Mouse (Mus musculus): ENCODE measurements around the gene Hsfy2.

The Hsfy2 gene

GRCm38 (mm10) chr1:56637335-56637734, at the start of gene Hsfy2:
Gene Hsfy2, minus strand, starts transcription at chr1:56637435.
- DNase-seq (ENCODE audit: low spot score in 2 of 2): no peak

GRCm38 (mm10) chr1:56685053-56685557, 47.9 kb upstream of the Hsfy2 start:
- no peak for DNase-seq (ENCODE audit: low spot score in 2 of 2)

- no peak for DNase-seq (ENCODE audit: low spot score in 2 of 2)
Measured at GRCm38 (mm10) chr1:56684512-56684911, 47.3 kb upstream of the Hsfy2 start.

DNA sequence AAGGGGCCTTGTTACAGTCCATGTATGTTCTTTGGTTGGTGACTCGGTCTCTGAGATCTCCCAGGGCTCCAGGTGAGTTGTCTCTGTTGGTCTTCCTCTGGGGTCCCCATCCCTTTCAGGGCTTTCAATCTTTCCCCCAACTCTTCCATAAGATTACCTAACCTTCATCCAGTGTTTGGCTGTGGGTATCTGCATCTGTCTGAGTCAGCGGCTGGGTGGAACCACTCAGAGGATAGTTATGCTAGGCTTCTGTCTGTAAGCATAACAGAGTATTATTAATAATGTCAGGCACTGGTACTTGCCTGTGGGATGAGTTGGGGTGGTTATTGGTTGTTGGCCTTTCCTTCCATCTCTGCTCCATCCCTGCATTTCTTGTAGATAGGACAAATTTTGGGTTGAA, 44.0 kb upstream of the Hsfy2 start:
- DNase-seq (ENCODE audit: low spot score in 2 of 2): no peak

GRCm38 (mm10) chr1:56675253-56675652, 38.0 kb upstream of the Hsfy2 start:
- no peak for DNase-seq (ENCODE audit: low spot score in 2 of 2)

DNA sequence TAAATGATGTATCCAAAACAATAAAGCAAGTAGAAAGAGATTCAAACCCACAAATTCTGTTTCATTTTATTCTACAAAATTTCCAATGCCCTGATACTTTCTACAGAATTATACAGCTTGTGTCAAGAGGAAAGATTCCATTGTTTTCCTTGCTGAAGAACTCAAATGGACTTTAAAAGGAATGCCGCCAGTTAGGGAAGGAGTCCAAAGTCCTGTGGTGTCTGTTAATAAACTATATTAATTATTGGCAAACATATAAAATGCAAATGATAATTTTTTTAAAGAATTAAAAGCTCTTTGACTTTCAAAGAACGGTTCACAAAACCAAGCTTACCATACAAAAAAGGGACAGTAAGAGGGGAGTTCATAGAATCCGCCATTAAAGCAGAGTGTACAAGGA, 37.4 kb upstream of the Hsfy2 start:
- no peak for DNase-seq (ENCODE audit: low spot score in 2 of 2)

DNA sequence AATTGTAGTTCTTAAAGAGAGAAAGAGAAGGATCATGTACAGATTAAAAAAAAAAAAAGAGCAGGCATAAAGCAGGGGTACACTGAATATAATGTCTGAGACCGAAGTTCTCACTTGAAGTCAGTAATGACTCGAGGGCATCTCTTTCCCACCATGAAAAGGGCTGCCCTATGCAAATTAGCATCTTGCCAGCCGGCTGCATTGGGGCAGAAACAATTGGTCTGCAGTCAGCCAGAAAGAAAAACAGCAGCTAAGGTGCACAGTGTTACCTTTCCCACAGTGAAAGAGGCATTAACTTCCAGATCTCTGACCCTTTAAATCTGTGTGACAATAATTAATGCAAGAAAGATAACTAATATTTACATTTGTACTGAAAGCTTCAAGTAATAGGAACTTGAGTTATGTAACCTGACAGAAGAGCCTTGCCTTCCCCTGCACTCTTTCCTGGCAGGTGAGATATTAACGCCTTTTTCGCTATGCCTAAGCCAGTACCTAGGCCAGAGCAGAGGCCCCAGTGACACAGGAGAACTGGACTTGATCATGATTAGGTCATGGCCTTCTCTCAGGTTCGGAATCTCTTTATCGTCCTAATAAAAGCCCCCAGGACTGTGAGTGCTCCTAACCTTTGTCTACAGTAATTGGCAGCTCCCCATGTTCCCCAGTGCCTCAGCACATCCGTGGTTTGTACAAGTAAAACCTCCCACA, 34.2 kb upstream of the Hsfy2 start:
- no peak for DNase-seq (ENCODE audit: low spot score in 2 of 2)

DNA sequence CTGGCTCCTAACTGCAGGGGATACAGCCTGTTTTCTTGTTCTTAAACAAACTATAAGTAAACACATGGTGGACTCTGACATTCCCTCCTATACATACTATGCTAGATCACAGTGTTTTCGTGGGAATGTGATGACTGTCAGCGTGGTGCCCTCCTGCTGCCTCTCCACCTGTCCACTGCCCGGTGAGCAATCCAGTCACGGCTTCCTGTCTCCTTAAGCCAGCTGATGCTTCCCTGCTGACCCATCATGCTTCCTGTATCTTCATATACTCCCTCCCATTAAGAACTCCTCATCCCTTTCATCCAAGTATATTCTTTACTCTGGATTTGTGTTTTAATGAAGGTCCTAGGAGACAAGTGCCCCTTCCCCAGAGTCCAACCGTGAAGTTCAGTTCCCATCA, 33.3 kb upstream of the Hsfy2 start:
- DNase-seq (ENCODE audit: low spot score in 2 of 2): no peak

DNA sequence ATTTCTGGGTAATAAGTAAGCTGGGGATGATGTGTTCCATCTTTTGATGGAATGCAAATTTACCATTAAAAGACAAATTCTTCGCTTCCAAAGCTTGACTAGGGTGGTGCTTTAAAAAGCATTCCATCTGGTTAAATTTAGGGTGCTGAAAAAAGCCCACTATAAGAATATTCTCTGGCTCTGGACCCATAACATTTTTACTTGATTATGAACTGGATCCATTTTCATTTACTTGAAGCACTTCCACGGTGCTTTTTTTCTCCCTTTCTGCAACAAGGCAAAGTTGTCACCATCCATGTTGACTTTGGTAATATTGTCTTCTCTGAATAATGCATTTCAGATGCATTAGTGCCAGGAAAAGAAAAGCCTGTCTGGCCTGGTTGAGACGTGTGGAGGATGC, 27.4 kb upstream of the Hsfy2 start:
- DNase-seq (ENCODE audit: low spot score in 2 of 2): no peak

GRCm38 (mm10) chr1:56626824-56627223, 10.4 kb downstream of the Hsfy2 start:
- DNase-seq (ENCODE audit: low spot score in 2 of 2): no peak

GRCm38 (mm10) chr1:56624304-56624703, 12.9 kb downstream of the Hsfy2 start:
- DNase-seq (ENCODE audit: low spot score in 2 of 2): no peak

DNA sequence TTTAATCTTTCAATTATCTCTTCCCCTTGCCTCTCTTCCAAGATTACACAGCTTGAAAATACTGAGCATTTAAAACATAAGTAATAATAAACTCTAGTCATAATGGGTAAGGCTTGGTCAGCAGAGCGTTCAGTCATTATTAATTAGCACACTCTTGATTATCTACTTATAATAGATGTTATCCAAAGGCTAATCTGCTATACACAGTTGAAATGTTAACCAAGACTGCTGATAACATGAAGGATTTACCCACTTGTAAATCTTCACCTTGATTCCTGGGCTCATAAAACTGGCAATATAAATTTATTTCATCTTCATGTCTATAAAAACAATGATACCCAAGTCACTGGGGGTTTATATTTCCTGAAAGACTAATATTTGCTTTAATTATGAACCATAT, 24.9 kb downstream of the Hsfy2 start:
- DNase-seq (ENCODE audit: low spot score in 2 of 2): no peak

All from spleen, postnatal 36 days (tissue).